In the genomic region with DNA sequence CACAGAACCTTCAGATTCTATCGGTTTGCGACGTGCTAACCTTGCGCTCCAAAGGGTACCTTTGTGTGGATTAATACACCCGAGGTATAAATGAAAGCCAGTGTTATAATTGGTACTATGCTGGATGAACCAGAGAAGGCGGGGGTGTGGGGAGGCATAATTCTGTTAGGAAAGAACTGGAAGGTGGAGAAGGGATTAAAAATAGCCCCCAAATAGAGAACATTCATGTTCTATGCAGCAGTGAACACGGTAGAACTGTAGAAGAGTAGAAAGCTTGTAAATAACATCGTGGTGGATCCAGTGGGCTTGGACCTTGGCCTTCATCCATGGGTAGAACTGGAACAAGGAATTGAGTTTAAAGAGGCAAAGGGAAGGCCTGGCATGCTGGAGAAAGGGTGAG, we compare ENCODE assay signal across 31 mouse cellular contexts. TPM values are rescaled to one million over a fixed set of nuclear protein-coding genes. Genes with fewer than 3 reads are reported as not detected.
"Had no signal": no experiment of that assay in that cellular context is flagged by ENCODE, and none has a peak within 500 bp of the region (broad histone marks: within the 10 kb centered on the region; RNA-seq: fewer than 3 reads in every experiment).

No protein-coding gene starts in this region.

- H3K4me2 ChIP-seq: embryonic facial prominence, embryonic 12.5 days; embryonic facial prominence, embryonic 13.5 days; embryonic facial prominence, embryonic 15.5 days; forebrain, embryonic 12.5 days; forebrain, embryonic 13.5 days; forebrain, embryonic 15.5 days had no signal

- H3K27ac ChIP-seq: embryonic facial prominence, embryonic 10.5 days; embryonic facial prominence, embryonic 12.5 days; embryonic facial prominence, embryonic 13.5 days; embryonic facial prominence, embryonic 15.5 days; forebrain, embryonic 10.5 days; forebrain, embryonic 12.5 days; forebrain, embryonic 13.5 days; forebrain, embryonic 15.5 days; gastrocnemius, adult 2 months; heart, adult 2 months had no signal

- DNase-seq: cerebellum, adult 18-20 months; cerebellum, adult 2 months; cerebellum, adult 8-10 months; cerebellum, adult 9-10 months; cerebellum, adult 9-11 months; cerebellum, postnatal 10 days; cerebellum, postnatal 14 days; cerebellum, postnatal 25 days; cerebellum, postnatal 36 days; embryo, embryonic 11 days; forebrain, postnatal 0 days; gastrocnemius, adult 2 months; gastrocnemius, postnatal 10 days; gastrocnemius, postnatal 14 days; gastrocnemius, postnatal 25 days; gastrocnemius, postnatal 36 days; heart, adult 18-20 months; heart, adult 2 months had no signal

- H3K36me3 ChIP-seq: embryonic facial prominence, embryonic 10.5 days; embryonic facial prominence, embryonic 12.5 days; embryonic facial prominence, embryonic 13.5 days; embryonic facial prominence, embryonic 15.5 days; forebrain, embryonic 10.5 days; forebrain, embryonic 12.5 days; forebrain, embryonic 15.5 days had no signal

- H3K9me3 ChIP-seq: embryonic facial prominence, embryonic 10.5 days; embryonic facial prominence, embryonic 12.5 days; embryonic facial prominence, embryonic 13.5 days; embryonic facial prominence, embryonic 15.5 days; forebrain, embryonic 10.5 days; forebrain, embryonic 12.5 days; forebrain, embryonic 13.5 days; forebrain, embryonic 15.5 days had no signal

- H3K4me3 ChIP-seq: embryonic facial prominence, embryonic 10.5 days; embryonic facial prominence, embryonic 12.5 days; embryonic facial prominence, embryonic 13.5 days; embryonic facial prominence, embryonic 15.5 days; erythroblast, embryonic 14.5 days; forebrain, embryonic 10.5 days; forebrain, embryonic 12.5 days; forebrain, embryonic 13.5 days; forebrain, embryonic 15.5 days; gastrocnemius, adult 2 months; heart, adult 2 months had no signal

- H3K27me3 ChIP-seq: embryonic facial prominence, embryonic 12.5 days; embryonic facial prominence, embryonic 15.5 days; forebrain, embryonic 12.5 days; forebrain, embryonic 13.5 days; forebrain, embryonic 15.5 days had no signal

- H3K9ac ChIP-seq: embryonic facial prominence, embryonic 12.5 days; embryonic facial prominence, embryonic 13.5 days; embryonic facial prominence, embryonic 15.5 days; forebrain, embryonic 12.5 days; forebrain, embryonic 13.5 days; forebrain, embryonic 15.5 days; forebrain, postnatal 0 days had no signal

- ATAC-seq: forebrain, embryonic 13.5 days; forebrain, embryonic 14.5 days; forebrain, embryonic 15.5 days; forebrain, embryonic 16.5 days; forebrain, postnatal 0 days had no signal

RNA-seq across cellular contexts. Expression of a gene that starts 40.0 kb away (rescaled TPM):
- total RNA-seq: common myeloid progenitor, adult 5-6 weeks; granulocyte monocyte progenitor cell, adult 5-6 weeks had no signal
- polyA plus RNA-seq: erythroblast, embryonic 14.5 days had no signal
